Mouse (Mus musculus) c-Kit-positive CD71-negative TER-119-negative erythroid progenitor cells, embryonic 14.5 days (primary cell): ENCODE data around the gene Tsfm.
"Not testable (repeated sequence)": the region's sequence is repeated elsewhere in the genome, so short reads cannot be mapped to it uniquely, and the experiment has no call there.

Source experiments
- DNase-seq: peaks from one replicate; pipeline ENCODE4 v3.0.0-alpha.2; 2013; ENCODE audit warnings: low read depth

Gene Tsfm

DNA sequence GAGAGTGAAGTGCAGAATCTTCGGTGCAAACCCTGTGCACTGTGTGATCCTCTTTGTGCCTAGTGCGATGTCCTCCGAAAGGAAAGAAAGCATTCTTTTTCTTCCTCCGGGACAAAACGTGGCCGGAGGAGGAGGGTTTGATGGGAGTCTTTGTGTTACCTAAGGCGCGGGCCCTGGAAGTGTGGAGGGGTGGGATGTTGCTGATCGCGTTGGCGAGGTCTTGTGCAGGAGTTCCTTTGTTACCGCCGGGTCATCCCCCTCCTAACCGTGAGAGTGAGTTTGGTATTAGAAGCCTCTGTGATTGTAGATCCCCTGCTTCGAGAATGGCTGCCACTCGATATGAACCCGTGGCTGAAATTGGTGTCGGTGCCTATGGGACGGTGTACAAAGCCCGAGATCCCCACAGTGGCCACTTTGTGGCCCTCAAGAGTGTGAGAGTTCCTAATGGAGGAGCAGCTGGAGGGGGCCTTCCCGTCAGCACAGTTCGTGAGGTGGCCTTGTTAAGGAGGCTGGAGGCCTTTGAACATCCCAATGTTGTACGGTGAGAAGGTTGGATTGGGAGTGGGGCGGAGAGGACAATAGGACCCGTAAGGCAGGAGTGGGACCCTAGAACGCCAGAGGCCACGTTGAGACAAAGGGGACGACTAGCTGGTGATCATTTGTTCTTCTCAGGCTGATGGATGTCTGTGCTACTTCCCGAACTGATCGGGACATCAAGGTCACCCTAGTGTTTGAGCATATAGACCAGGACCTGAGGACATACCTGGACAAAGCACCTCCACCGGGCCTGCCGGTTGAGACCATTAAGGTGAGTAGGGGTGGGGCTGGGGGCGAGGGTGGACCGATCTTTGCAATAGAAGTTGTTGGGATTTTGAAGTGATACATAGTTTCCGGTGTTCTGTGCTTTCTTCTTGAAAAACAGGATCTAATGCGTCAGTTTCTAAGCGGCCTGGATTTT, 33.6 kb upstream of the Tsfm start:
- DNase-seq: no peak

GRCm38 (mm10) chr10:127063239-127063872, 32.7 kb upstream of the Tsfm start, which contains the start of gene Cdk4:
Gene Cdk4 (plus strand): TSS chr10:127063534.
- peak; percentile 96 for DNase-seq

- DNase-seq: no peak
Observed at GRCm38 (mm10) chr10:127062503-127062902, 31.9 kb upstream of the Tsfm start.

GRCm38 (mm10) chr10:127062101-127062500, 31.5 kb upstream of the Tsfm start:
- not testable (repeated sequence) for DNase-seq

- DNase-seq: no peak
Observed at GRCm38 (mm10) chr10:127061513-127061912, 30.9 kb upstream of the Tsfm start.

DNA sequence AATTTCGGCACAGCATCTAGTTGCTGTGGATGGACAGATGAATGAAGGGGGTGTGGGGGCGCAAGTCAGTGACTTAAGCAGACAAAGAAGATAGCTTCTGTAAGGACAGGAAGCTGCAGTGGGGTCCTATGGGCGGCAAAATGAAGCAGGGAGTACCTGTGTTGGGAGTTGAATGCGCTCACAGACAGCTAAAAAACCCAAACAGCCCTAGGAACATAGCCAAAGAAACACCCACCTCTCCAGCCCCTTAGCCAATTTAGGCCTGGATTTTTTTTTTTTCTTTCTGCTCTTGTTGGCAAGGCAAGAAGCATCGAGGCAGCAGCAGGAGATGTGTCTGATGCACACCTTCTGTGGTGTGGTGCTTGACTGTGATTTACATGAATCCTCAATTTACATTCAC, 30.4 kb upstream of the Tsfm start:
- DNase-seq: no peak

- DNase-seq: no peak
Observed at GRCm38 (mm10) chr10:127059968-127060916, 29.6 kb upstream of the Tsfm start, which contains the start of gene March9. Gene March9 (minus strand): TSS chr10:127060184.

DNA sequence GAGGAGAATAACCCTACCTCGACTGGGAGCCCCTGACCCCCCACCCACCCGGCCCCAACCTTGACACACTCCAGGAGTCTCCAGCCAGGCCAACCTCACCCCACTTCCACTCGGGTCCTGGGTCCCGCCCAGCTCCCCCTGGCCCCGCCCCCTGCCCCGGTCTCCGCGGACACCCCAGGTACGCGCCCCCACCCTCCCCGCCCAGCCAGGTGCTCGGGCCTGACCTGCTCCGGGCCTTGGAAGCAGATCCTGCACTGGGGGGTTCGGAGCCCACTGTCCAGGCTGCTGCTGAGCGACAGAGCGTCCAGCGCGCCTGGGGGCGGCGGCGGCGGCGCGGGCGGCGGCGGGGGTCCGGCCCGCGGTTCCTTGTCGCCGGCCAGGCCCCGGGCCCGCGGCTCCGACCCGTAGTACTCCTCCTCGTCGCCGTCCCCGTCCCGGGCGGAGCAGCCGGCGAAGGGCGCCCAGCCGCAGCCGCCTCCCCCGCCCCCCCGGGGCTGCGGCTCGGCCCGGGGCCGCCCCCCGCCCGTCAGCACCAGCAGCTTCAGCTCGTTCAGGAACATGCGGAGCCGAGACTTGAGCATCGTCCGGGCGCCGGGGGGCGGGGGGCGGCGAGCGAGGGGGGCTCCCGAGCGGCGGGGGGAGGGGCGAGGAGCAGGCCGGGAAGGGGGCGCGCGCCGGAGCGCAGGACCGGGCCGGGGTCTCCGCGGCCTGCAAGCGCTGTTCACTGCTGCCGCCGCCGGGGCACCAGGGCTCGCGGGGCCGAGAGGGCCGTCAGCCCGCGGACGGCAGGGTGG, 28.7 kb upstream of the Tsfm start:
- no peak for DNase-seq

DNA sequence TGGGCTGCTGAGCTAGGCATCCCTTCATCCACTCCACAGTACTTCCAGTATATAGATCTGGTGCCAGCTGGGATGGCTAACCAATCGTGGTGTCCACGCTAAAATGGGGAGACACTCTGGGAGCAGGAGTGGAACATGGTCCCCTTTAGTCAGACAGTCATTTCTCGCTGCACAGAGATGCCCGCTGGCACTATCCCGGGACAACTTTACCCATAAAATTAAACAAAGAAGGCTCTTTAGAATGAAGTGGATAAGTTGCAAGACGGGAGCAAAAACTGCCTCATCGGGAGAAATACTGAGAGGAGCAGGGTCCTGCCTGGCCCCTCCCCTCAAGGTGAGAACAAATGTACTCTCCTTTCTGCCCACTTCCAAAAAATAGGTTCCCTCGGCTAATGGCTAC, 28.1 kb upstream of the Tsfm start:
- DNase-seq: no peak

GRCm38 (mm10) chr10:127058161-127058560, 27.5 kb upstream of the Tsfm start:
- peak; percentile 78 for DNase-seq

DNA sequence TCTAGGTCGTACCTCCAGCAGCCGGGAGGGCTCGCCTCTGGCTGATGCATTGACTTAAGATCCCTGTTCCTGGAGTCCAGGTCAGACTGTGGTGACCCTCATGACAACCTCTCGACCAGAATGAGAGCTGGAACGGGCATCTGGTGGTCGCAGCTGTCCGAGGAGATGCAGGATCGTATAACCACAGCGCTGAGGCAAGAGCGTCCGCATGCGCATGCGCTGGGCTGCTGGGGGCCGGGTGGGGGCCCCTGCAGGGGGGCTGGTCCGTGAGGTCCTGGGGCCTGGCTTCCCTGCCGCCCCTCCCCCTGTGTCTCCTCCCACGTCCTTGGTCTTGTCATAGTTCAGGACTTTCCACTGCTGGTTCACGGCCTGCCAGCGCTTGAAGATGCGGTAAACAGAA, 25.9 kb upstream of the Tsfm start:
- DNase-seq: no peak

DNA sequence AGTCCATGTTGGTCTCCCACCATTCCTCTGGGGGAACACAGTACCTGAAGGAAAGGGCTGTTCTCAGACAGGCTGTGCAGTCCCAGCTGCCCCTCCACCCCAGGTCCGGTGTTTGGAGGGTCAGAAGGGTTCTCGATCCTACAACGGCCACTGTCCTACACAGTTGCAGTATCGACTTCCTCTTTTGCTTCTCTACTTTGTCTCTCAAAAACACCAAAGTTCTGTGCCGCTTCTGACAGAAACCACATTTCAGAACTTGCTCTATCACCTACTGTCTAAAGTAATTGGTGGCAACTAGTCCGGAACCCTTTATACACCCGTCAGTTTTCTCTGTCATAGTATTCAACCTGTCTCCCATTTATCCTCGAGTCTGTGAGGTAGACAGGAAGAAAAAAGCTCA, 24.8 kb upstream of the Tsfm start:
- DNase-seq: no peak

DNA sequence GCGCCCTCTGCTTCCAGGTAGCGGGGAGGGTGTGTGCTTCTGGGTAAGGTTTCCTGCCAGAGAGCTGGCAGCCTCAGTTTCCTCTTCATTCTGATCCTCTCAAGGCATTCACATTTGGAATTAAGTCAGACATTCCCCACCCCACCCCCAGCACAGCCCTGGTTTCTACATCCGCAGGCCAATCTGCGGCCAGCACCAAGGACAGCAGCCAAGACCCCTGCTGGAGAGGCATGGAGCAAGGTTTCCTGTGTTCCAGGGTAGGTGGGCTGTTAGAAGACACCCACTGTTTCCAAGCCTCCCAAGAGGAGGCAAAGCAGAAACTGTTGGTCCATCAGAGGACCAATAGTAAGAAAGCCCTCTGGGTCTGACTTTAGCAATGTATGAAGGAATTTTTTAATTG, 24.0 kb upstream of the Tsfm start:
- DNase-seq: no peak

GRCm38 (mm10) chr10:127050119-127050474, 19.5 kb upstream of the Tsfm start:
- DNase-seq: no peak

- DNase-seq: no peak
Observed at GRCm38 (mm10) chr10:127049395-127050118, 18.9 kb upstream of the Tsfm start.

DNA sequence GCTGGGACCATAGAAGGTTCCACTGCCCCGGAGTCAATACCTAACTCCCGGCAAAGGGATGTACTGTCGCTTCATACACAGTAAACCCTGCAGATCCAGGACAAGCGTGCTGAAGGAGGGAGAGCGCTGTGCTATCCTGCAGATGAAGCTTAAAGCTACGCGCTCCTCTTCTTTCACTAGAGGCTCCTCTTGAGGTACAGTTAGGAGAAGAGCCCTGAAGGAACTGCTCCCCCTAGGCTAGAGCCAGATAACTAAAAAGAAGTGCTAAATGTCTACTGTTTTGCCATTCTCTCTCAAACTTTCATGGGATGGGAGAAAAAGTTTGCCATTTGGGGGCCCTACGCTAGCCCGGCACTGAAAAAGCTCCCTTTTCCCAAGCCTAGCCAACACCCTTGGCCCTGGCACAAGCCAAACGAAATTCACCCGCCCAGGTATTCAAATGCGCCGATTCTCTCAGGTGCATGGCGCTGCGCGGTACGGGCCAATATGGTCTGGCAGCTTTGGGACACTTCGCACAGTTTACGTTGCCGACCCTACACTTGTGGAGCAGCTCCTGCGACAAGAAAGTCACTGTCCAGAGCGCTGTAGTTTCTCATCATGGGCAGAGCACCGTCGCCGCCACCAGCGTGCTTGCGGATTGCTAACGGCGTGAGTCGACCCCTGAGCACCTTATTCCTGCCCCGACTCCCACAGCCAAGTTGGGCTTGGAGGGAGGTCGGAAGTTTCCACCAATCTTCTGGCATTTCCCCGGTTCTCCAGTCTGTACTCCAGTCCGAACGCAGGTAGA, 18.2 kb upstream of the Tsfm start:
- DNase-seq: no peak

DNA sequence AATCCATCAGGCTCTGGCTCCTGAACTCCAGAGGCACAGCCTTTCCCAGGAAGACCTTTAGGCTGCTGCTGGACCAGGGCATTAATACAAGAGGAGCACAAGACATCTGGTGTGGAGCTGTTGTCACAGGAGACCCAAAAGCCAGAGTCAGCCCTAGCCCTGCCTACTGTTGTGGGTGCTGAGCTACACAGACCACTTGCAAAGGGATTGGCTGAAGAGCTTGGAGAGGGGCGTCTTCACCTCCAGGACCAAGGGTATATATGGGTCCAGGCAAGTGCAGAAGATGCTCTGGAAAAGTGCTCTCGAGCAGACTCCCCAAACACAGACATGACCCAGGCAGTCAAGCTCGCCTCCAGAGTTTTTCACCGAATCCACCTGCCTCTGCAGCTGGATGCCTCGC, 17.3 kb upstream of the Tsfm start, which contains the start of gene Cyp27b1:
Gene Cyp27b1 (plus strand): TSS at position 297 of the 400 bp plus-strand sequence.
- no peak for DNase-seq

DNA sequence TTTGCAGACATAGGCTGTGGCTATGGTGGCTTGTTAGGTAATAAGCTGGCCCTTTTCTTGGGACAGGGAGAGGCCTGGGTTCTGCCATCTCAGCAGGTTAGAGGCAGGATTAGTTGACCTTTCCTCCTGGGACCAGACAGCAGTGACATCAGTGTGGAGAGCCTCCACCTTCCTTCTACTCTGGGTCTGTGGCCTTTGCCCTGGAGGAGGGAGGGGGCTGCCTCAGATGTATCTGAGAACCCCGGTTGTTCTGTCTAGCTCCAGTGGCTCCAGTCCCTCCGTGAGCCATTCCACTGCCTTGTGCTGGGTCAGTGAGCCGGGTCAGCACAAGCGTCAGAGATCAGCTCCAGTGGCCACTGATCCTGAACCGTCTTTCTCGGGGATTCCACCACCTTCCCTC, 12.5 kb upstream of the Tsfm start:
- no peak for DNase-seq

DNA sequence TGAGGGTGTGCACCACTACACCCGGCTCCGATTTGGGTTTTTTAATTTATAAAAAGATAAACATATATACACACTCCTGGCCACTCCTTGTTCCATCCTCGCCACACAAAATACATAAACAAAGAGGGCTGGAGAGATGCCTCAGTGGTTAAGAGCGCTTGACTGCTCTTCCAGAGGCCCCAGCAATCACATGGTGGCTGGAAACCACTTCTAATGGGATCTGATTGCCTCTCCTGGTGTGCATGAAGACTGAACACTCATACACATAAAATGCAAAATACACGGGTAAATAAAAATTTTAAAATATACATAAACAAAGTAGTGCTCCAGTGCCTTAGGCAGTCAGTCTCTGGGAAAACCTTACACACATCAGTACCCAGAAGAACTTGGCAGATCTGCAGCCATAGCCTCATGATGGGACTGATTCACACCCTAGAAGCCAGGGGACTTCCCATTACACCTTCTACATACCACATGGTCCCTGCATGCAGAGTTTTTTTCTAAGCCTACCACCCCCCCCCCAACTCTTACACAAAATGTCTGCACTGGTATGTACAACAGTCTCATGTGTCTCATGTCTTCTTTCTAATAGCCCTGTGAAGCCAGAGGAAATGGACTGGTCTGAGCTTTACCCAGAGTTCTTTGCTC, 12.0 kb upstream of the Tsfm start:
- DNase-seq: no peak
